Mouse (Mus musculus) kidney, postnatal 14 days (tissue): Measurements from ENCODE around the gene Vrk1.

Experiments
- DNase-seq: peaks from one replicate; pipeline ENCODE4 v3.0.0; 2022; ENCODE audit warnings: mixed read lengths

Vrk1 gene

DNA sequence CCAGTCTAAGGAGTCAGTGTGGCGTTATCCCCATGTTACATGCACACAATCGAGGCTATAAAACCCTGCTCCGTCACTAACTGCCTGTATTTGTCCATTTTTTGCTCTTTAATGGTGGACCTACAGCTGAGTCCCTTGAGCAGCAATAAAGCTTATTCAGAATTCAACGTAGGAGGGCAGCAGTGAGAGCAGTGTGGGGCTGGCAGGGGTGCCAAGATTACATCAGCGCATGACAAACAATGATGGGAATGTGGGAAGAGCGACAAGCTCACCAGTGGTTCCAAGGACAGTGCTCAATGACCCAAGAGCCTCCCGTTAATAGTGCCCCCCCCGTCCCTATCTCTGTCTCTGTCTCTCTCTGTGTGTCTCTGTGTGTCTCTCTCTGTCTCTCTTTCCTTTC is 8.3 kb upstream of the Vrk1 start:
- no peak for DNase-seq

DNA sequence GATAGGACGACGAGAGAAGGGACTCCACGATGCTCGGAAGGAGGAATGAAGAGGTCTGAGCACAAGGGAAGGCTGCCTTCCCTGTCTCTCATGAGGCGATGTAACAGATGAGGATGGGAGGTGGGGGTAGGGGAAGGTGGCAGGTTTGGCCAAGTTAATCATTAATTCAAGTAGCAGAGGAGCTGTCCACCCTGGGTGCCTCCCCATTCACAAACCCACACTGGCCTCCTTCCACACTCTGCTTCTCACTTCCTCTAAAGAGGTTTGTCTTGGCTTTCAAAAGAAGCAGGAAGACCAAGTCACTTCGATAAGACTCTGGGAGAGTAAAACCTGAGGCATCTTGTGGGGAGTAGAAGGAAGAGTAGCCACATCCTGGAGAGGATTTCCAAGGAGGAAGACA is 5.3 kb upstream of the Vrk1 start:
- no peak for DNase-seq

DNA sequence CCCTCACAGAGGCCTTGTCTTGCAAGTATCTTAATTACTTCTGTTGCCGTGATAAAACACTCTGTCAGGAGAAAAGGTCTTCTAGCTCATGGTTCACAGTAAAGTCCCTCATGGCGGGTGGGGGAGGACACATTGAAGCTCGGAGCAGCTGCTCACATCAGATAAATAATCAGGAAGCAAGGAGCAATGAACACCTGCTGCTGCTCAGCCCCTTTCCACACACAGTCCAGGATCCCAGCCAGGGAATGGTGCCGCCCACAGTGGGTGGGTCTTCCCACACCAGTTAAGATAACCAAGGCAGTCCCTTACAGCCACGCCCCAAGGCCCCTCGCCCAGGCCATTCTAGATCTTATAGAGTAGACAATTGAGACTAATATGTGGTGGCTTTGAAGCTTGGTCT is 3.8 kb upstream of the Vrk1 start:
- DNase-seq, result no peak

DNA sequence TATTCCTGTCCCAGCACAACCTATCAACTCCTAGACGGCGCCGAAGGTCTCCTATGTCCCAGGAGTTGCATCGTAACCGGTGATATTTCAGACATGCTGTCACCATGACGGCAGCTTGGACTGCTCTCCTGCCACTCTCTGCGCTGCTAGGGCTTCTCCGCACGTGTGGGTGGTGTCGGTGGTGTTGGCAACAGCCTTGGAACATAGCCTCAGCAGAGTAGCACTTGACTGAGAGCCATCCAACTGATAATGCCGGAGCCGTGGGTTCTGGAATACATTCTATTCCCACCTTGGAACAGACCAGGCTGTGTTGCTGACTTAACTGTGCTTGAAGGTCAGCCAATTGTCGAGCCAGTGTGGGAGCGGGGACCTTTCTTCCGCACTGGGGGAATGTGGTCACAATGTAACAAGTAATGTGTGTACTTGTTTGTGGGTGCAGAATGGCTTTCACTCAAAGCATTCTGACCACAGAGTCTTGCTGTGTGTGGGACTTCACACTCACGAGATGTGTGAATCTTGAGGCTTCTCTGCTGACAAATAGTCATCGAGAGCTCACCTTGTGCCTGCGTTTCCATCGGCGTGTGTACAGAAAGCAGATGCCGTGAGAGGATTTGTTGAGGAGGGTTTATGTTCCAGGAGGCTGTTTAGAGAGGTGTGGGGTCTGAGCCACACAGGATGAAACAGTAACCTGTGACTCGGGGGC is 1.5 kb upstream of the Vrk1 start:
- DNase-seq, result no peak

DNA sequence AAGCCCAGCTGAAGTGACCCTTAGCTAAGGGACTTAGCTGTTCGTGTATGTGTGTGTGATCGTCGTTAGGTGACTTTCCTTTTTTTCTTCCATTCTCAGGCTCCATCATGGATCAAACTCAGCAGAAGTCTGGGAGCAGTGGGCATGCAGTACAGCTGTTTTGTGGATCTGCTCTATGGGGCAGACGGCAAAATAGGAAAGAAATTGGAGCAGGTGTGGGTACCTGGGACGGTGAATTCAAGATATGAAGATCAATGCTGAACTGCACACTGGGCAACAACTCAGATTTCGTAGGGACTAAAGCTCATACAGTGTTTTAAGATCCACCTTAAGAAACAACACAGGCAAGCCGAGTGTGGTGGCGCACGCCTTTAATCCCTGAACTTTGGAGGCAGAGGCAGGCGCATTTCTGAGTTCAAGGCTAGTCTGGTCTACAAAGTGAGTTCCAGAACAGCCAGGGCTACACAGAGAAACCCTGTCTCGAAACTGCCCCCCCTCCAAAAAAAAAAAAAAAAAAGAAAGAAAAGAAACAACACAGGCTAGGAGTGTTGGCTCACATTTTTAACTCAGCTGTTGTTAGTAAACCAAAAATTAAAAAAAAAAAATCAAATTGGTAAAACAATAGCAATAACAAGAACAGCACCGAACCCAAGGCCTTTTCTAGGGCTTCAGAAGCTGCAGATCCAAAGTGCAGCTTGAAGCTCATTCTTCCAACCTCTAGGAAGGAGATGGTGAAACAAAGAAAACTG is 732 bp upstream of the Vrk1 start:
- no peak for DNase-seq

DNA sequence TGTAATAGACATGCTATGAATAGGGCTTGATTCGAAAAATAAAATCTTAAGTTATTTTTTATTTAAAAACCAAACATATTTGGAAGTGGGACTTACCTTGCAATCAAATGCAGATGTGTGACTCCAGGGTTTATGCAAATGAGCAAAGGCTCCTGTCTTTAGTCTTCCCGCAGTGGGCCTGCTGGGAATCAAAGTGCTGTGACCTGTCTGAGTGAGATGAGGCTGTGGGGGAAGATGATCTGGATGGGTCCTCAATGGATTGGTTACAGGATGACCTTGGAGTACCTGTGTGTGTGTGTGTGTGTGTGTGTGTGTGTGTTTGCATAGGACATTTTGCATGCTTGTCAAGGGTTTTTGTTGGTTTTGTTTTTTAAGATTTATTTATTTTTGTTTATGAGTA is 2.1 kb downstream of the Vrk1 start:
- no peak for DNase-seq

DNA sequence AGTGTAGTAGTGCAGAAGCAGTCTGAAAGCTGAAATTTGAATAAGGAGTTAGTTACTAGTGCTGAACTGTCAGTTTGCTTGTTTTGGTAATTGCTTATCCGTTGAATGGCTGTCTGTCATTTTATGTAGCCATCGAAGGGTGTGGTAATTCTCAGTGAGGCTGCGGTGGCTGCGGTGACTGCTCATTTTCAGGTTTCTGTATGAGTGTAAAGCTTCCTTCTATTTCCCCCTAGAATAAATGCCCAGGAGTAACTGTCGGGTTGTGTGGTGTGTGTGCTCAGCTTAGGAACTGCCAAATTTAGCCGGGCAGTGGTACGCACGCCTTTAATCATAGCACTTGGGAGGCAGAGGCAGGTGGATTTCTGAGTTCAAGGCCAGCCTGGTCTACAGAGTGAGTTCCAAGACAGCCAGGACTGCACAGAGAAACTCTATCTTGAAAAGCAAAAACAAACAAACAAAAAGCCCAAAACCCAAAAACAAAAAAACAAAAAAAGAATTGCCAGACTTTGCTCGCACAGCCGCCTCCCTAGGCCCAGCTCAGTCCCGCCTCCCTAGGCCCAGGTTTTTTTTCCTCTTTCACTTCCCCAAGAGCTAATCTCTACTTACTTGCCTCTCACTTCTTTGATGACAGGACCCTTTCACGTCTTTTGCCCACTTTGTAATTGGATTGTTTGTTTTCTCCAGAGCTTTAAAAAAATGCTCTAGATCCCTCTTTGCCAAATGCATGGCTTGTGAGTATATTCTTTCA is 6.4 kb downstream of the Vrk1 start:
- no peak for DNase-seq

DNA sequence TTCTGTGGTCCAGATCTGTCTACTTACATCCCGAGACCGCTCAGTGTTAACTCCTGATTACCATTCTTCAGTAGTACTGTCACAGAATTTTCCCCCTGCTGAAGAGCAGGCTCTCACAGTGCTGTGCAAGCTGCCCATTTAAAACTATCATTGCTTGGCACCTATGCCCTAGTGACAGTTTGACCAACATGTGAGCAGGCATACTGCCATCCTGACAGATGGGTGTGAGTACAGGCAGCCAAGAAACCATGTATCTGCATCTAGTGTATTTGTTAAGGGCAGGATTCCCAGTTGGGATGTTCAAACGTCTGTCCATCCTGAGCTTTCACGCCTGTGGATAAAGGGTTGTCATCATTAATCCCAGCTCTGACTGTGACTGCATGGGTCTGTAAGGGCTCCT is 10.0 kb downstream of the Vrk1 start:
- no peak for DNase-seq

DNA sequence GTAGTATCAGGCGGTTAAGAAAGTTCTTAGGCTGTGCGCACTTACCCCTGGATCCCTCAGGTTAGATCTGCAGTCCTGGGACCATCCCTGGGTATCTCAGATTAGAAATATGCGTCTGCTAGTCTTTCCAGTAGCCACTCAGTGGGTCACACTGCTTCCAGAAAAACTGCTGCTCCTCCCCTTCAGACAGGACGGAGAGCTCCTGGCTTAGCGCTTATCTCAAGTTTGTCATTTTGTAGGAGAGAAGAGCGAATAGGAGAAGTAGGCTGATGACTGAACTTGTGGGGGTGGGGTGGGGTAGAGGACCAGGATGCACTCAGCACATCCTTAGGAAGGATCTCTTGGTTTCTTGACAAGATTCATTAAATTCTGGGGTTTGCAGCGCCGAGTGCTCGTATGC is 13.6 kb downstream of the Vrk1 start:
- no peak for DNase-seq

DNA sequence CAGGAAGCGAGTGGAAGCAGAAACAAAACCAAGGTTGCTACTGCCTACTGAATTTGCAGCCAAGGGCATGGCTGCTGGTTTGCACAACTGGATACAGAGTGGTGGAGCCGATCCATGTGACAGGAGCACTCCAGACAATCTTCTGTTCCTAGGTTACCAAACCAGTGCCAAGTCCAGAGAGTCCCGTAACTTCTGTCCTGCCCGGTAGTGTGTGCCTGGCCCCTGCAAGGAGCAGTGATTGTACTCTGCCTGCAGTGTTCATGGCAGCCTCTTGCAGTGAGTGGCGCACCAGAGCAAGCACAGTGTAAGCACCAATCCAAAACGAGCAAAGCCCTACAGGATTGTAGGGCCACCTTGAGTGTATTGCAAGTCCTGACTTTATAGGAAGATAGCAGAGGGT is 15.4 kb downstream of the Vrk1 start:
- no peak for DNase-seq

DNA sequence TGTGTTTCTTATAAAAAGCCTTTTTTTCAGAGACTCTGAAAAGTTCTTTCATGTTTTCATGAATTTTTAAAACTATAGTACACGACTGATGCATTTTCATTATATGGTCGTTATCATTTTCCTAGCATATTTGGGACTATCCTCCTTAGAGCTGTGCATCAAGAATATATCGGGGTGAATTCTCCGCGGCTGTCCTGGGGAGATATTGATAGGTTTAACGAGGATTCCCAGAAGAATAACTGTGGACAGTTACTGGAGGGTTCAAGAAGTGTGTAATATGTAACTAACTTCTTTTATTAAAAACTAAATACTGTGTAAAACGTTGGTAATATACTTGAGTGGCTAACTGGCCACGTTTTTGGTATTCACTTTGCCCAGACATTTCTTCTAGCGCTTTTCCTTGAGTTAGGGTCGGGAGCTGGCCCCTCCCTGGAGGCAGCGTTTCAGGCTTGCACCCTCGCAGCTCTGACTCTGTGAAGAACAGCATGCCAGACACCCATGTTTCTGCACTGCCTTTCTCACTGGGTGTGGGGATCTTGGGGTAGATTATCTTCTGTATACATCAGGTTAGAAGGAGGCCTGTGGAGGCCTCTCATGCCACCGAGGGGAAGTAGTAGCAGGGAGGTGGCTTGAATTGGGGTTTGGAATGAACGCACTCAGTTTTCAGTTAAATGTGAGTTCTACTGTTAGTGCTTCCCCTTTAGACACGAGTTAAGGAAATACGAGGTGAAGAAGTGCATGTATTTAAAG is 16.5 kb downstream of the Vrk1 start:
- DNase-seq, result no peak

DNA sequence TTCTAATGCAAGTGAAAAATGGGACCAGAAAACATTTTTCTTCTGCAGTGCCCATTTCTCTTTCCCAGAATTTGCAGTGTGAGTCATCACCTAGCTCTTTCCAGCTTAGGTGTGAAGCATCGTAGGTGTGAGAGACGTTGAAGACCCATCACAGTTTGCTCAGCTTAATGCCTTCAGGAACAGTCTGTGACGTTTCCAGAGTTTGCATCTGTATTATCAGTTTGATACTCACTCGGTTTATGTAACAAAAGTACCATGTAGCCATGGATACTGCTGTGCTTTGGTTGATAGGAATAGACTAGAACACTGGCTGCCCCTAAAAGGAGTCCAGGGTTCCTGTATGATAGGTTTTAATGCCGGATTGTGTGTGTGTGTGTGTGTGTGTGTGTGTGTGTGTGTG is 17.3 kb downstream of the Vrk1 start:
- no peak for DNase-seq

DNA sequence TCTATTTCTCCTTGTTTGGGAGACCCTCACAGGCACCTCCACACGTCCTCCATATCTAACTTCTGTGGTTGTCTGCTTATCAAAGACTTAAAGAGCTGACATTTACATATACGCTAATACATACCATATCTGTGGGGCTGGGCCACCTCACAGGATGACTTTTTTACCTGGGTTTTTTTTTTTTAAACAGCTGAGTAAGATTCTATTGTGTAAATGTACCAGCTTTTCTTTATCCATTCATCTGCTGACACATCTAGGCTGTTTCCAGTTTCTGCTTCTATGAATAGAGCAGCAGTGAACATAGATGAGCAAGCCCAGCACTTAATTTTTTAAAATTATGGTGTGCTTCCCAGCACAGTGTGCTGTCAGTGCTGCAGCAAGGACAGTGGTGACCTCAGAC is 19.6 kb downstream of the Vrk1 start:
- DNase-seq, result no peak

DNA sequence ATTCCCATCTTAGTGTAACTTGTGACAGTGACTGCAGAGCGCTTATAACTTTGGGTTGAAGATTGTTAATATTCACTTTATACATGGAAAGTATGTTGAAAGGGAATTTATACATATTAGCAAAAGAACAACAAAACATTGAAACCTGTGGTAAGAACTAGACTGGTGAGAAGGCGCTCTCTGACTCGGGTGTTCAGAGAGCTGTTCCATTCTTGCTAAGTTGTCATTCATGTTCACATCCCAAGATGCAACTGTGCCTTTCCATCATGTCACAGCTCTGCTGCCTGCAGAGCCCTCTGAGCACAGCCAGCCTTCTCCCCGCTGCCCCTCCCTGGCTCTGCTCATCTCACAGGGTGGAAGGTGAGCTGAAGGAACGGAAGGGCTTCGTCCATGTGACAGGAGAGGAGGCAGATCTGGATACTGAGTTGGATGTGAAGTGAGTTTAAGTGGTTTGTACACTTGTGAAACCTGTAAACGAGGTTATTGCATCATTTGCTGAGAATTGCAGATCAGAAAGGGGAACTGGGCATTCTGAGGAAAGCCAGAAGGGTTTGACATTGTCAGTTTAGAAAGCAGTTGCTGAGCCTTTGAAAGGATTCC is 20.2 kb downstream of the Vrk1 start:
- no peak for DNase-seq

DNA sequence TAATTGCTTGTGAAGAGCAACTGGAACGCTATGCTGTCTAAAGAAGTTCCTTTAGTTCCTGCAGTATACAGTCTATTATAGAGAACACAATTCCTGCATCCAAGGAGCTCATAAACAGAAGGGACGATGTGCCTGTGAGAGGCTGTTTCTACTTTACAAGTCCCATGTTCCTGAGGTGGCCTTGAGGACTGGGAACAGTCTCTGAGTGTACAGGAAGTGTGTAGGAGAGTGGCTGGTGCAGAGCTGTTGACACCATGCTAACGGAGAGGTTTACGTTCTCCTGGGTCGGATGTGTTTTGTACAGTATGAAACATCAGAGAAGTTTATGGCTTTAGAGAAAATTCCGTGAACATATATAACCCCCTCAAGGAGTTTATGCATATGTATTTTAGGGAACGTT is 20.8 kb downstream of the Vrk1 start:
- no peak for DNase-seq

DNA sequence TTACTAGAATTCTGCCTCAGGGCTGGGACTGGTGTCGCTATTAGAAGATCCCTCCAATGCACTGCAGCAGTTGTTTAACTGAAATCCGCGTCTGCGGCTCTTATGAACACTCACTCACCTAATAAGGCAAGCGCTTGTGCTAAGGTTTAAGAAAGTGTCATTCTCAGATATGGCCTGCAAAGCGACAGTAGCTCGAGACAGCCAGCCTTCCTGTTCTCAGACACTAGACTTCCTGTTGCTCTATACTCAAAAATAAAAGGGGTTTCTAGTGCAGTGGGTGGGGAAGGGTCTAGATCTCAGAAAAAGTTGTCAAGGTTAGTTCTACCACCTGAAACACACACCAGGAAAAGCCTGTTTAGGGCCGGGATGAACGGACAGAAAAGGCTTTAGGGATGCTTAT is 21.9 kb downstream of the Vrk1 start:
- DNase-seq, result no peak

DNA sequence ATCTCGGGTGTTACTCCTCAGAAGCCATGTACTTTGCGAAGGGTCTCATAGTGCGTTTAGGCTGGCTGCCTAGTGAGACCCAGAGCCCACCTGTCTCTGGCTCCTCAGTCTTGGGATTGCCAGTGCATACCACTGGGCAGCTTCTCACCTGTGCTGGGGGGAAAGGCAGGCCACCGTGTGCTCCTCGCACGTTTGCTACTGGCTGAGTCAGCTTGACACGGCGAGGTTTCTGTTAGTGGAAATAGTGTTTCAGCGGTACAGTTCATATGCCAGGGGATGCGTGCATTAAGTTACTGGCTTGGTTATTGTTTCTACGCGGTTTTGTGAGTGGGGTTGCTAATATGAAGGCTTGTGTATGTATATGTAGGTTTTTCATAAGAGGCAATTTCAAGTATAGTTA is 22.3 kb downstream of the Vrk1 start:
- DNase-seq, result no peak

DNA sequence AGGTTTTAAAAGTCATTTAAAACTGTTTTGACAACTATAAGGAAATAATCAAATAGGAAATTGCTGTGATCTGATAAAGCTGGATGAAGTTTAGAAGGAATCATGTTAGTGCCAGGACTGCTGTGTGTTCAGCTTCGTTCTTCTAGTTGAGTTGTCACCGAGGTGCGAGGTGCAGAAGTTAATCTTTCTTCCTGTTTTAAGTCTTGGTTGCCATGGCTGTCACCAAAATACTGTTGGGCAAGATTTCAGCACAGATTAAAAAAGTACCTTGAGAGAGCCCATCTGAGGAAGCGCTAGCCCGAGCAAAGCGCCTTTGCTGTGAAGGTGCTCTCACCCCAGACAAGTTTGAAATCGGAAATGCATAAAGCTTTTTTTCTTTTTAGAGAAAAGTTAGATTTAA is 24.2 kb downstream of the Vrk1 start:
- DNase-seq, result no peak

DNA sequence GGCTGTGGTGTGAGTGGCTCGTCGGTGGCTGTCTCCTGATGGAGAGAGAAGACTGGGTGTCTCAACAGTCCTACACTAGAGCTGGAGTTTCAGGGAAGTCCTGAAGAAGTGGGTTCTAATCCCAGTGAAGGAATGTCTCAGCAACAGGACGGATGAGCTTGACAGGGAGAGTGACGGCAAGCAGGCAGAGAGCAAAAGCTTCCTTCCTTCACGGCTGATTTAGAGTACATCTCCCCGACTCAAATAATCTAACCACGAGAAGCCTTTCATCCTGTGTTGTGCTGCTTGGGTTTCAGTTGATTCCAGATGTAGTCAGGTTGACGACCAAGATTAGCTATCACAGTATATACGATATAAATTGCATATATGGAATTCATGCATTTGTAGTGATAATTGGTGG is 24.7 kb downstream of the Vrk1 start:
- DNase-seq, result no peak

DNA sequence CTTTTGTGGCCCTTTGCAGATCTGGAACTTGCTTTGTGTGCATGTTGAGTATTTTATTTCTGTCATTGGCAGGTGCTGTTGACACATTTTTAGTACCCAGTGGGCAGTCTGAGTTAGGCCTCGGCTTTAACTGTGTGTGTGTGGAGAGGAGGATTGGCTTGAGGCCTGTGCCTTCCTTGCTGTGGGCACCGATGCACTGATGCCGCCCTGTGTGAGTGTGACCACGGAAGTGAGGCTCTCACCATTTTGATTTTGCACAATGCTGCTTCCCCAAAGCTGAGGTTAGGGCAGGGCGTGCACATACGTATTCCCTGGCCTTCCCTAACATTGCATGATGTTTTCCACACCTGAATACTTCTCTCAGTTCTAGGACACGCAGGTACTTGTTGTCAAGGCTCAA is 30.2 kb downstream of the Vrk1 start:
- DNase-seq, result no peak

DNA sequence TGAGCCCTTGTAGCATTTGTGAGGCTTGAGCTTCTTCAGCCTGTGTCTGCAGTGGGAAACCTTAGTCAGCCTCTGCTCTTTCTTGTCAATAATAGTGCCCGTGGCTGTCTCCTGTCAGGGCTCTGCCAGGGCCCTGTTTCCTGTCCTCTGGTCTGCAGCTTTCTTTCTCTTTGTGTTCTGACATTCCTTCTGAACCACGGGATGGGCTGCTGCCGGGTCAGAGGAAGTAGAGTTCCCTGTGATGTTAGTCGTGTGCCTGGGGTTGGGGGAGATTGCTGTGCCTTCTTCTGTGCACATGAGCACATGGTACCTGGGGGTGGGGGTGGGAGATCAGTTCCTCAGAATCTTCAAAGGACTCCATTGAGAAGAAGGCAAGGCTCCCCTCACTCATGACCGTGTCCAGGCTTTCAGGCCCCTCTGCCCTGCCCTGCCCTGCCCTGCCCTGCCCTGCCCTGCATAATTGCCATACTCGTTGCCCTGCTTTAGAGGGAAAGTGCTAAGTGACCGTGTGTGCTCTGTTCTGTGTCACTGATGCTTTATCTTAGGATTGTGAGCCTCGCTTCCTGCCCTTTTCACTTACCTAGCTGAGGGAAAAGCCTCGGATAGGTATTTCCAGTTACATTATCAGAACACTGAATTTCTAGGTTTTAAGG is 36.2 kb downstream of the Vrk1 start:
- DNase-seq, result no peak

DNA sequence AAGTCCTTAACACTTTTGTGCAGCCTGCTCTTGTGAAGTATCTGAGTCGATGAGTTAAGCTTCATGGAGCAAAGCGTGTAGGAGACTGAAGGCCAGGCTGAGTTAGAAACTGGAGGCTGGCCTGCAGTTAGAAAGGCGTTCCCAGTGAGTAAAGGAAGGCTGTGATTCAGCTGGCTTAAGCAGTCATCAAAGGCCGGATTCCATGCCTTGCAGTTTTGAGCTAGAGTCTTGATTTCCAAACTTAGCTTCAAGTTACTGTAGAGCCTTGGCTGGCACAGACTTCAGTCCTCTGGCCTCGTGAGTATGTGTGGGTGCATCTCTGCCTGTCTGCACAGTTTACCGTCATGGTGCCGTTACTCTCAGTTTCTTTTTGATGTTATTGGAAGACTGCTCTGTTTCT is 42.2 kb downstream of the Vrk1 start:
- DNase-seq, result no peak

DNA sequence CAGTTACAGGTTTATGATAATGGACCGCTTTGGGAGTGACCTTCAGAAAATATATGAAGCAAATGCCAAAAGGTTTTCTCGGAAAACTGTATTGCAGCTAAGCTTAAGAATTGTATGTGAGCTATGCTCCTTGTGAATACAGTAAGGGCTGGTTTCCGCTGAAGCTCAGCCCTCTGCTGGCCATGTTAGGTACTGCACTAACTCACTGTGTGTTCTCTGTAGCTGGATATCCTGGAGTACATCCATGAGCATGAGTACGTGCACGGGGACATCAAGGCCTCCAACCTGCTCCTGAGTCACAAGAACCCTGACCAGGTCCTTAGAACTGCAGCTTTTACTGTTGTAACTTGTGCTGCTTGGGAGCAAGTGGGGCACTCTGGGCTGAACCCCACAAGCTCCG is 45.8 kb downstream of the Vrk1 start:
- DNase-seq, result peak; percentile 81
